Mouse (Mus musculus) bone marrow, adult 2 months (tissue): Measurements from ENCODE around the gene Caln1.

Experiments
- CTCF ChIP-seq: fragments of 200-500 bp; IDR thresholded peaks from 2 replicates; pipeline ENCODE4 v1.5.1; 2011; ENCODE audit warnings: low read length, control low read depth; ENCODE audit not compliant: control insufficient read depth, insufficient read depth
- POLR2A ChIP-seq: fragments of 200-500 bp; IDR thresholded peaks from 2 replicates; pipeline ENCODE4 v1.6.1; 2011; ENCODE audit warnings: low read depth, mild to moderate bottlenecking, control low read depth, low read length, borderline replicate concordance; ENCODE audit not compliant: control insufficient read depth

DNA sequence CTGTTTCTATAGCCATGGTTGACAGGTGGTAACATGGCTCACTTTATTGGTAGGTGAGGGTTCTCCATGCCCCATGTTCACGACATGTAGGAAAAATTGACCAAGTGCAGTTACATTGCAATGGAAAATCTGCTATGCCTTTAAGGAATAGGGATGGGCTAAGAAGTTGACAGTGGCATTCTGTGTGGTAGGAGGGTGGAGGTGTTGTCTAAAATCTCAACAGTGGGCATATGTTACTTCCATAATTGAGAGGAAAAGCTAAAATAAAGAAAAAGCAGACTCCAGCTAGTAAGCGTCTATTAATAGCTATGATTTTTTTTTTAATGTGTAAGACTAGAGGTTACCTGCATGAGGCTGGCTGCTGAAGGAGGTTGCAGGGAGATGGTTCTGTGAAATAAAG is 308.6 kb downstream of the Caln1 start:
- TF ChIP-seq CTCF (no peak), POLR2A (no peak)
